Mouse (Mus musculus): Measurements from ENCODE around the gene Vmn2r22.
A peak's percentile ranks its signal among the peaks of the same experiment; 100 is the strongest.
"Not testable (repeated sequence)": the region's sequence is repeated elsewhere in the genome, so short reads cannot be mapped to it uniquely, and the experiment has no call there.

Gene Vmn2r22

GRCm38 (mm10) chr6:123650625-123651024, at the start of gene Vmn2r22:
Gene Vmn2r22, minus strand, starts transcription at chr6:123650725.
- not testable (repeated sequence) for DNase-seq

DNA sequence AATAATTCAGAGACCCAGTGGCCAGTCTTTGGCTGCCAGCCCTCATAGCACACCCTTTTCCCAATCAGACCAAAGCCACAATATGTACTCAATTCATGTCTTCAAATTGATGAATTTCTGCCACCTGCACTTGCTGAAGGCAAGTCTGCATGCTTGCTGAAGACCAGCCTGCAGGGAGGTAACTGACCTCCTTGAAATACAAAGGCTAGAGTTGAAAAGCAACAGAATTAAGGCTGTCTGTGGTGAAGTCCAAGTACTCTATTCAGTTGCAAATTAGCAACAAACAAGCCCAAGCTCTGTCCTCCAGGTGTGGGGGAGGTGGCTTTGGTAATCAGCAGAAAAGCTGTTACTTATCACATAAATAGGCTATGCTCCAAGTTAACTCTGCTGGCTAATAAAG, 46.7 kb upstream of the Vmn2r22 start:
- DNase-seq, result no peak

DNA sequence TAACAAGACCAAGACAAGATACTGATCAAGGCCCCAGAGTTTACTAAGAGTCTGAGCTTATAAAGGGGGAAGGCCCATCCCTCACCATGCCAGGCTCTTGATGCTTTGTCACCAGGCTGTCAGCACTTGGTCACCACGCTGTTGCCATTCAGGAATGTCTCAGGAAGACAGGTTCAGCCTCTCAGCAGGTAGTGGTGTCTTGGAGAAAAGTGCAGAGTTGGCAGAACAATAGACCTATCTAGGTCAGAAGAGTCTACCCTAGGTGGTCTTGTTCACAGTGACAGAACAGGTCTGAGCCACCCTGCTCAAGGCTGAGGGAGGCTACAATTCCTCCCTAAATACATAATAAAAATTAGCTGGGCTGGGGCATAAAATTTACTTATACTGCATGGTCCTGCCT, 46.1 kb upstream of the Vmn2r22 start:
- not testable (repeated sequence) for DNase-seq

- peak; percentile 6 for DNase-seq
Measured at GRCm38 (mm10) chr6:123657040-123657439, 6.5 kb upstream of the Vmn2r22 start.

DNA sequence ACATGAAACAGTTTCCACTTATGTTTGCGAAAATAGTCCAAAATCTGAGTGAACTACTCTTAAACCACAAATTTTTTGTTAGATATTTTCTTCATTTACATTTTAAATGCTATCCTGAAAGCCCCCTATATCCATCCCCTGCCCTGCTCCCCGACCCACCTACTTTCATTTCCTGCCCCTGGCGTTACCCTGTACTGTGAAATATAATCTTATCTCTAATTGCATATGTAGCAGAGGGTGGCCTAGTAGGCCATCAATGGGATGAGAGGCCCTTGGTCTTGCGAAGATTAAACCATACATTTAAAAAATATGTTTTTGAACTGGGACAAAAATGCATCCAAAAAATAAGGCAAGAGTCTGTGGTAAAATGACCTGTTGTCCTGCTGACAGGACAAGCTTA, 11.1 kb downstream of the Vmn2r22 start:
- DNase-seq, result not testable (repeated sequence)

- not testable (repeated sequence) for DNase-seq
Measured at GRCm38 (mm10) chr6:123623784-123624183, 26.7 kb downstream of the Vmn2r22 start.

- not testable (repeated sequence) for DNase-seq
Measured at GRCm38 (mm10) chr6:123588368-123588767, 62.2 kb downstream of the Vmn2r22 start.

GRCm38 (mm10) chr6:123587796-123588328, 62.7 kb downstream of the Vmn2r22 start:
- not testable (repeated sequence) for DNase-seq

GRCm38 (mm10) chr6:123583988-123584387, 66.5 kb downstream of the Vmn2r22 start:
- not testable (repeated sequence) for DNase-seq

GRCm38 (mm10) chr6:123574698-123575097, 75.8 kb downstream of the Vmn2r22 start:
- DNase-seq, result not testable (repeated sequence)
